Mouse (Mus musculus): ENCODE data around the gene Ppih. TPM values are rescaled to one million over a fixed set of nuclear protein-coding genes. Genes with fewer than 3 reads are reported as not detected.
A peak's percentile ranks its signal among the peaks of the same experiment; 100 is the strongest.
"Not testable (repeated sequence)": the region's sequence is repeated elsewhere in the genome, so short reads cannot be mapped to it uniquely, and the experiment has no call there.

Ppih gene
- polyA plus RNA-seq, 1 experiment: 1.7 TPM

- H3K36me3 ChIP-seq (replicated peaks; ENCODE audit: low read length): peaks cover 32% of the 10 kb centered on the region
- H3K4me3 ChIP-seq (replicated peaks): peak overlapping the region; percentile 94
- H3K4me1 ChIP-seq: peaks cover 65% of the 10 kb centered on the region
- TF ChIP-seq FLI1 (IDR thresholded peaks at IDR 0.05; ENCODE audit: low read length) (no peak), GATA1 (IDR thresholded peaks at IDR 0.05; ENCODE audit: borderline replicate concordance, low read length) (peak; percentile 20; the same call in 1 of the 3 replicates)
- H3K27me3 ChIP-seq (replicated peaks): no peaks in the 10 kb centered on the region
- H3K9me3 ChIP-seq: no peaks in the 10 kb centered on the region
Measured at GRCm38 (mm10) chr4:119292771-119293573, 27.4 kb downstream of the Ppih start.

DNA sequence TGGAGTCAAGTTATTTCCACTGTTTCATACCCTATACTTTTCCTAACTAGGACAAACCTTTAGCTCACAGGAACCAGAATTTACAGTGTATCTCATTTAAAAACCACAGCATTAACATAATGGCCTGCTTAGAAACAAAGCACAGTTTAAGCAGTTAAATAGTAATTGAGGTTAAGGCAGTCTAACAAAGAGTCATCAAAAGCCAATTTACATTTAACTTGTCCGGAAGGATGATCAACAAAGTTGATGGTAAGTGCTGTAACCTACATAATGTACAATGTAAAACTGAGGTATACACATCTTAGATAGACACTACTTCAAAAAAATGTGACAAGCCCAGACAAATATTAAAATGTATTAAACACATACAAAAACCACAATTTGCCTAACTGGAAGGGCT lies 28.4 kb downstream of the Ppih start:
- Histone ChIP-seq H3K27me3 (replicated peaks) (no peaks in the 10 kb centered on the region), H3K4me1 (peaks cover 66% of the 10 kb centered on the region), H3K4me3 (replicated peaks) (peak overlapping the region; percentile 94), H3K9me3 (no peaks in the 10 kb centered on the region), H3K36me3 (replicated peaks; ENCODE audit: low read length) (peaks cover 42% of the 10 kb centered on the region)
- no peak for TF ChIP-seq GATA1 (IDR thresholded peaks at IDR 0.05; ENCODE audit: borderline replicate concordance, low read length)
- TF ChIP-seq FLI1 (IDR thresholded peaks at IDR 0.05; ENCODE audit: low read length): no peak

GRCm38 (mm10) chr4:119285336-119285735 lies 35.0 kb downstream of the Ppih start:
- peaks cover 92% of the 10 kb centered on the region for H3K36me3 ChIP-seq (replicated peaks; ENCODE audit: low read length)
- no peak overlapping the region for H3K4me3 ChIP-seq (replicated peaks)
- TF ChIP-seq FLI1 (IDR thresholded peaks at IDR 0.05; ENCODE audit: low read length) (no peak), GATA1 (IDR thresholded peaks at IDR 0.05; ENCODE audit: borderline replicate concordance, low read length) (no peak)
- H3K27me3 ChIP-seq (replicated peaks): no peaks in the 10 kb centered on the region
- H3K4me1 ChIP-seq: peaks cover 80% of the 10 kb centered on the region
- H3K9me3 ChIP-seq: no peaks in the 10 kb centered on the region

DNA sequence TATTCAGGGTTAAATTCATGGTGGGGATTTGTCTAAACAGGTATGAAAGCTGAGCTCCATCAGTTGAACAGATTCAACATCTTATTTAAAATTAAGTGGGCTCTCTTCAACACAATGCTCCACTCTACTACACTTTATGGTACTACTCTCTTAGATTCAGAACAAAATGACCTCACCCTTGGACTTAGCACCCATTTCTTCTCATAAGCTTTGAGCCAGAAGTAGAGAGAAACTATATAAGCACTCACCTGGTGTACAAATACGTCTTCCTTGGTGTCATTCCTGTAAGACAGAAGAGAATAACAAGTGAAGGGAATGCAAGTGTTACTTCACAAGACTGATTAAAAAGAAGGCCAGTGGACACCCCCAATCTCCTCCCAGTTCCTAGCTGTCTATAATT lies 35.5 kb downstream of the Ppih start:
- Histone ChIP-seq H3K27me3 (replicated peaks) (no peaks in the 10 kb centered on the region), H3K4me3 (replicated peaks) (no peak overlapping the region), H3K4me1 (peaks cover 81% of the 10 kb centered on the region), H3K36me3 (replicated peaks; ENCODE audit: low read length) (peaks cover 92% of the 10 kb centered on the region), H3K9me3 (no peaks in the 10 kb centered on the region)
- TF ChIP-seq GATA1 (IDR thresholded peaks at IDR 0.05; ENCODE audit: borderline replicate concordance, low read length) (no peak), FLI1 (IDR thresholded peaks at IDR 0.05; ENCODE audit: low read length) (no peak)

GRCm38 (mm10) chr4:119278784-119279183 lies 41.6 kb downstream of the Ppih start:
- not testable (repeated sequence) for H3K27me3 ChIP-seq (replicated peaks)
- peaks cover 90% of the 10 kb centered on the region for H3K36me3 ChIP-seq (replicated peaks; ENCODE audit: low read length)

DNA sequence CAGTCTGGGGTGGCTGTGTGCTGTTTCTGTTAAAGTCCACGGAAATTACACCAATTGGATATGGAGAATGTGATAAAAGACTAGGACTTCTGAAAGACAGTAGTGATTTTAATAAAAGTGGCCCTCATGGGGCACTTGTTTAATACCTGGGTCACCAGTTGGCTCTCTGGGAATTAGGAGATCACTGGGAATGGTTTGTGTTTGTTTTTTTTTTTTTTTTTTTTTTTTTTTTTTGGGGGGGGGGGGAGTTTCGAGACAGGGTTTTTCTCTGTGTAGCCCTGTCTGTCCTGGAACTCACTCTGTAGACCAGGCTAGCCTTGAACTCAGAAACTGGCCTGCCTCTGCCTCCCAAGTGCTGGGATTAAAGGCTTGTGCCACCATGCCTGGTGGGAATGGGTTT lies 44.6 kb downstream of the Ppih start:
- H3K27me3 ChIP-seq (replicated peaks): no peaks in the 10 kb centered on the region
- H3K36me3 ChIP-seq (replicated peaks; ENCODE audit: low read length): peaks cover 90% of the 10 kb centered on the region
- peak overlapping the region; percentile 80 for H3K4me3 ChIP-seq (replicated peaks)
- no peak for TF ChIP-seq FLI1 (IDR thresholded peaks at IDR 0.05; ENCODE audit: low read length)
- no peak for TF ChIP-seq GATA1 (IDR thresholded peaks at IDR 0.05; ENCODE audit: borderline replicate concordance, low read length)
- peaks cover 86% of the 10 kb centered on the region for H3K4me1 ChIP-seq
- no peaks in the 10 kb centered on the region for H3K9me3 ChIP-seq

More at GRCm38 (mm10) chr4:119278784-119279183, 41.6 kb downstream of the Ppih start:
- not testable (repeated sequence) for H3K9me3 ChIP-seq; H3K4me3 ChIP-seq (replicated peaks)
- peaks cover 87% of the 10 kb centered on the region for H3K4me1 ChIP-seq

DNA sequence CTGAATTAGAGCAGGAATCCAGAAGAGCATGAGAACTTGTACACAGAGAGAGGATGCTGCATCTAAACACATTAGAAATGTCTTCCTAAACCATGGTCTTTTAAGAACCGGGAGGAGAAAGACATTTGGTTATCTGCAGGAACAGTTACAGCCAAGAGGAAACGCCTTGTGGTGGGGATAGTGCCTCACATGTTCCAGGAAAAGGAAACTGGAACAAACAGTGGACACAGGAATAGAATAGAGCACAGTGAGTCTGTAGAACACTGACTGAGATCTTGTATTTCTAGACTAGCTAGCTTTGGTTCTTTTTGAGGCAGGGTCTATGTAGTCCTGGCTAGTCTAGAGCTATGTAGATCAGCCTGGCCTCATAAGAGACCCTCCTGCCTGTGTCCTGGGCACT lies 45.1 kb downstream of the Ppih start:
- H3K27me3 ChIP-seq (replicated peaks): no peaks in the 10 kb centered on the region
- H3K9me3 ChIP-seq: no peaks in the 10 kb centered on the region
- TF ChIP-seq FLI1 (IDR thresholded peaks at IDR 0.05; ENCODE audit: low read length) (no peak), GATA1 (IDR thresholded peaks at IDR 0.05; ENCODE audit: borderline replicate concordance, low read length) (peak; percentile 92; the same call in 2 of the 3 replicates)
- peaks cover 91% of the 10 kb centered on the region for H3K36me3 ChIP-seq (replicated peaks; ENCODE audit: low read length)
- peaks cover 84% of the 10 kb centered on the region for H3K4me1 ChIP-seq
- peak overlapping the region; percentile 80 for H3K4me3 ChIP-seq (replicated peaks)

- Histone ChIP-seq H3K9me3 (no peaks in the 10 kb centered on the region), H3K4me3 (replicated peaks) (peak overlapping the region; percentile 77), H3K36me3 (replicated peaks; ENCODE audit: low read length) (peaks cover 90% of the 10 kb centered on the region), H3K4me1 (peaks cover 78% of the 10 kb centered on the region), H3K27me3 (replicated peaks) (no peaks in the 10 kb centered on the region)
- TF ChIP-seq GATA1 (IDR thresholded peaks at IDR 0.05; ENCODE audit: borderline replicate concordance, low read length) (no peak), FLI1 (IDR thresholded peaks at IDR 0.05; ENCODE audit: low read length) (no peak)
Measured at GRCm38 (mm10) chr4:119274627-119275026, 45.7 kb downstream of the Ppih start.

DNA sequence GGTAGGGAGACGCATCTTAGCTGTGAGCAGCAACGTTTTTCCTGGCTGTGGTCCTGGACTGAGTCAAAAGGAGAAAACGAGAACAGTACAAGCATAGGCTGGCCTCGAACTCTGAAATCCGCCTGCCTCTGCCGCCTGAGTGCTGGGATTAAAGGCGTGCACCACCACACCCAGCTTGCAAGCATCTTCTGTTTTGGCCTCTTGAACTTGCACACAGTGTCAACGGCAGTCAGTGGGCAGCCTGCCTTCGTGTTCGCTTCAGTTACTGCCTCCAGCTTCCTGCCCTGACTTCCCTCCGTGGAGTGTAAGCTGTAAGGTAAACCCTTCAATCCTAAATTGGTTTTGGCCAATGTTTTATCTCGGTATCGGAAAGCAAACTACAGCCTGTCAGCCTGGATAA lies 53.7 kb downstream of the Ppih start:
- Histone ChIP-seq H3K4me3 (replicated peaks) (no peak overlapping the region), H3K36me3 (replicated peaks; ENCODE audit: low read length) (peaks cover 32% of the 10 kb centered on the region), H3K27me3 (replicated peaks) (no peaks in the 10 kb centered on the region), H3K4me1 (peaks cover 21% of the 10 kb centered on the region), H3K9me3 (no peaks in the 10 kb centered on the region)
- TF ChIP-seq FLI1 (IDR thresholded peaks at IDR 0.05; ENCODE audit: low read length) (no peak), GATA1 (IDR thresholded peaks at IDR 0.05; ENCODE audit: borderline replicate concordance, low read length) (no peak)

DNA sequence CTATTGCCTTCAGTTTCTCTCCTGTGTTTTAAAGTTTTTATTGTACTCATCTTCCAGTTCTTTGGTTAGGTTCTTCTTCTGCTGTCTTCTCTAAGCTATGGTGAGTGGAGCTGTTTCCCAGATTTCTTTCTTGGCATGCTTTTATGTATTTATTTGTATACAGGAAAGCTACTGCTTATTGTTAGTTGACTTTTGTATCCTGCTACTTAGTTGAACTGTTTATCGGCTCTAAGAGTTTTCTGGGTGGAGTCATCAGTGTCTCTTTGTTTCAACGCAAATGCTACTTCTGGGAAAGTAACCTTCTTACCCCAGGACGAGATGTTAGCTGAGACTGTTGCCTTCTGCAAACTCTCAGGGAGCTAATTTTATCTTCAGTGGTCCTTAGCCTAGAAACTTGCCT lies 56.9 kb downstream of the Ppih start:
- TF ChIP-seq FLI1 (IDR thresholded peaks at IDR 0.05; ENCODE audit: low read length) (no peak), GATA1 (IDR thresholded peaks at IDR 0.05; ENCODE audit: borderline replicate concordance, low read length) (no peak)
- Histone ChIP-seq H3K9me3 (no peaks in the 10 kb centered on the region), H3K4me3 (replicated peaks) (no peak overlapping the region), H3K4me1 (peaks cover 48% of the 10 kb centered on the region), H3K27me3 (replicated peaks) (no peaks in the 10 kb centered on the region), H3K36me3 (replicated peaks; ENCODE audit: low read length) (peaks cover 4% of the 10 kb centered on the region)
